Mouse (Mus musculus): Measurements from ENCODE around the gene Bcar3. TPM values are rescaled to one million over a fixed set of nuclear protein-coding genes. Genes with fewer than 3 reads are reported as not detected.
A peak's percentile ranks its signal among the peaks of the same experiment; 100 is the strongest.
"Not testable (repeated sequence)": the region's sequence is repeated elsewhere in the genome, so short reads cannot be mapped to it uniquely, and the experiment has no call there.

The Bcar3 gene
- 1 to 10 TPM; 8.8 to 9.5 TPM for total RNA-seq (2021)

GRCm38 (mm10) chr3:122293954-122294850 is at the start of gene Bcar3:
Bcar3 (plus strand) TSS chr3:122294136.
- DNase-seq, result peak; percentile 92

GRCm38 (mm10) chr3:122244759-122245158 is 49.2 kb upstream of the Bcar3 start:
- DNase-seq, result no peak

GRCm38 (mm10) chr3:122245215-122245877 is 48.6 kb upstream of the Bcar3 start, which contains the start of gene Gclm:
Gclm (plus strand) TSS chr3:122245557.
- DNase-seq, result peak; percentile 95

GRCm38 (mm10) chr3:122245878-122246332 is 48.0 kb upstream of the Bcar3 start:
- peak; percentile 71 for DNase-seq

GRCm38 (mm10) chr3:122246406-122246805 is 47.5 kb upstream of the Bcar3 start:
- DNase-seq, result no peak

GRCm38 (mm10) chr3:122246986-122247767 is 46.8 kb upstream of the Bcar3 start:
- DNase-seq, result no peak

- DNase-seq, result no peak
Measured at GRCm38 (mm10) chr3:122247768-122248100, 46.2 kb upstream of the Bcar3 start.

GRCm38 (mm10) chr3:122252466-122253253 is 41.3 kb upstream of the Bcar3 start:
- DNase-seq, result no peak

GRCm38 (mm10) chr3:122254050-122254449 is 39.9 kb upstream of the Bcar3 start:
- DNase-seq, result not testable (repeated sequence)

GRCm38 (mm10) chr3:122269986-122270385 is 23.9 kb upstream of the Bcar3 start:
- peak; percentile 7 for DNase-seq

- DNase-seq, result not testable (repeated sequence)
Measured at GRCm38 (mm10) chr3:122272565-122272964, 21.4 kb upstream of the Bcar3 start.

GRCm38 (mm10) chr3:122273407-122274240 is 20.3 kb upstream of the Bcar3 start:
- no peak for DNase-seq

GRCm38 (mm10) chr3:122274241-122275024 is 19.5 kb upstream of the Bcar3 start, which contains the start of gene Dnttip2:
Dnttip2 (plus strand) TSS chr3:122274388.
- DNase-seq, result peak; percentile 95

GRCm38 (mm10) chr3:122275111-122275510 is 18.8 kb upstream of the Bcar3 start:
- no peak for DNase-seq

GRCm38 (mm10) chr3:122287195-122287594 is 6.7 kb upstream of the Bcar3 start:
- DNase-seq, result no peak

GRCm38 (mm10) chr3:122288613-122289195 is 5.2 kb upstream of the Bcar3 start:
- no peak for DNase-seq

- DNase-seq, result not testable (repeated sequence)
Measured at GRCm38 (mm10) chr3:122289344-122289743, 4.6 kb upstream of the Bcar3 start.

GRCm38 (mm10) chr3:122290696-122291095 is 3.2 kb upstream of the Bcar3 start:
- DNase-seq, result no peak

GRCm38 (mm10) chr3:122291828-122292227 is 2.1 kb upstream of the Bcar3 start:
- DNase-seq, result peak; percentile 56
